Mouse (Mus musculus) hindbrain, embryonic 11.5 days (tissue): ENCODE measurements around the gene Etnk1. TPM values are rescaled to one million over a fixed set of nuclear protein-coding genes. Genes with fewer than 3 reads are reported as not detected.

Experiments
- ATAC-seq: fragments of 200-750 bp; cut with Nextera tagmentation; 2 replicates; pipeline ENCODE4 v1.8.0; 2017; ENCODE audit warnings: mild to moderate bottlenecking, moderate TSS enrichment, moderate library complexity; ENCODE audit not compliant: low FRiP score
- DNase-seq: peaks from one replicate; pipeline ENCODE4 v3.0.0-alpha.2; 2015; ENCODE audit warnings: low spot score
- H3K27ac ChIP-seq: fragments of 300-500 bp; sonication (generic); 2 replicates; pipeline ENCODE4 v1.5.1; 2014; ENCODE audit warnings: mild to moderate bottlenecking, low read depth, low read length
- H3K27me3 ChIP-seq: fragments of 300-500 bp; sonication (generic); 2 replicates; pipeline ENCODE4 v1.6.1; 2014; ENCODE audit warnings: mild to moderate bottlenecking, low read length, moderate library complexity, mixed read lengths; ENCODE audit not compliant: control insufficient read depth, insufficient read depth
- H3K36me3 ChIP-seq: fragments of 300-500 bp; sonication (generic); 2 replicates; pipeline ENCODE4 v1.6.1; 2014; ENCODE audit warnings: mild to moderate bottlenecking, low read length, moderate library complexity, mixed read lengths; ENCODE audit not compliant: control insufficient read depth, insufficient read depth
- H3K4me1 ChIP-seq: fragments of 300-500 bp; sonication (generic); replicated peaks from 2 replicates; pipeline ENCODE4 v1.6.1; 2014; ENCODE audit warnings: low read length, mixed read lengths; ENCODE audit not compliant: control insufficient read depth, insufficient read depth
- H3K4me2 ChIP-seq: fragments of 300-500 bp; sonication (generic); replicated peaks from 2 replicates; pipeline ENCODE4 v1.6.1; 2014; ENCODE audit warnings: mild to moderate bottlenecking, low read depth, low read length
- H3K4me3 ChIP-seq: fragments of 300-500 bp; sonication (generic); 2 replicates; pipeline ENCODE4 v1.5.1; 2014; ENCODE audit warnings: low read depth, low read length
- H3K9ac ChIP-seq: fragments of 300-500 bp; sonication (generic); 2 replicates; pipeline ENCODE4 v1.6.1; 2014; ENCODE audit warnings: low read depth, low read length
- H3K9me3 ChIP-seq: fragments of 300-500 bp; sonication (generic); 2 replicates; pipeline ENCODE4 v1.6.1; 2016; ENCODE audit warnings: low read length; ENCODE audit not compliant: control insufficient read depth
- WGBS: fragments of 180-500 bp; shearing (Covaris S2); extraction: QIAGEN DNeasy Blood & Tissue Kit; methylation state at CpG from one replicate; pipeline ENCODE4 v1.1.7; 2014; 5-methylcytosine and 5-hydroxymethylcytosine counted together
- polyA plus RNA-seq: library from polyadenylated mRNA; unstranded; fragments of >200 nt; fragmentation: Nextera tagmentation; extraction: Ambion mirVana; gene quantifications from 2 replicates; pipeline ENCODE4 v1.2.1, GENCODE M21; 2014

The Etnk1 gene
- polyA plus RNA-seq, 1 experiment from 2014 or later: 35.5 TPM

DNA sequence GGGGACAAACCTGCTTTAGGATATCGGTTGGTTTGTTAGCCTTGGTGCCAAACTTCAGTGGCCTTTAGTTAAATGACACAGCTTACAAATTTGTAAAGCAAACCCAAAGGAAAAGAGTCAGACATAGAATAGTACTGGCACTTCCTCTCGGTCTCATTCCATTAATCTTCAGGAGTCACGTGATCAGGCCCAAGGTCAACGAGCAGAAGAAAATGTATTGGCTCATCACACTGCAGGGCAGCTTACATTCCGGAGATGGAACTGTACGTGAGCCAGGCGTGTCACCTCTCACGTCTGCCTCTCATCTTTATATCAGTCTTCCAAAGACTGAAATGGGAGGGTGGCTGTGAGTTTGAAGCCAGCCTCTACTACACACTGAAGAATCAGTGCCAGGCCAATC, 62.9 kb downstream of the Etnk1 start:
- Histone ChIP-seq H3K4me2 (no peak overlapping the region), H3K36me3 (no peaks in the 10 kb centered on the region), H3K9me3 (no peaks in the 10 kb centered on the region), H3K9ac (no peak overlapping the region), H3K4me3 (no peak overlapping the region), H3K4me1 (no peaks in the 10 kb centered on the region), H3K27me3 (no peaks in the 10 kb centered on the region), H3K27ac (no peak overlapping the region)
- DNase-seq (no peak), ATAC-seq (no peak)
- WGBS: 89% methylated on average over 8 of the region's 8 CpGs

- no peak overlapping the region for H3K4me2 ChIP-seq
- ATAC-seq (no peak), DNase-seq (no peak)
- H3K36me3 ChIP-seq: no peaks in the 10 kb centered on the region
- H3K9me3 ChIP-seq: no peaks in the 10 kb centered on the region
- H3K4me3 ChIP-seq: no peak overlapping the region
- H3K27me3 ChIP-seq: no peaks in the 10 kb centered on the region
- no peak overlapping the region for H3K27ac ChIP-seq
- WGBS: 72% methylated on average over 2 of the region's 2 CpGs
- no peak overlapping the region for H3K9ac ChIP-seq
- H3K4me1 ChIP-seq: no peaks in the 10 kb centered on the region
Measured at GRCm38 (mm10) chr6:143230888-143231287, 63.9 kb downstream of the Etnk1 start.

DNA sequence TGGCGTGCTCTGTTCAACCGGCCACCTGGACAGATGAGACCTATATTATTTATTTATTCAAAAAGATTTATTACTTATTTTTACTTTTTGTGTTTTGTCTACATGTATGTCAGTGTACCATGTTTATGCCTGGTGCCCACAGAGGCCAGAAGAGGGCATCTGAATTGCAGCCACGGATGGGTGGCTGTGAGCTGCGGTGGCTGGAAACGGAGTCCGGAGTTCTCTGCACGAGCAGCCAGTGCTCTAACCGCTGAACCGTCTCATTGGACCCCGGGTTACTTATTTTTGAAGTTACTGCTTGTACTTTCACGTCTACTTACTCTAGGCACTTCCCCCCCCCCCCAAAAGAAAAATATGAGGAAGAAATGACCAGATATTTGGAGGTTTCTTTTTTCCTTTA, 65.7 kb downstream of the Etnk1 start:
- Histone ChIP-seq H3K4me1 (no peaks in the 10 kb centered on the region), H3K9ac (no peak overlapping the region), H3K27me3 (no peaks in the 10 kb centered on the region), H3K4me2 (no peak overlapping the region), H3K4me3 (no peak overlapping the region), H3K36me3 (no peaks in the 10 kb centered on the region), H3K27ac (no peak overlapping the region), H3K9me3 (no peaks in the 10 kb centered on the region)
- 86% methylated on average over 11 of the region's 11 CpGs for WGBS
- no peak for ATAC-seq
- no peak for DNase-seq

- Histone ChIP-seq H3K4me3 (no peak overlapping the region), H3K36me3 (no peaks in the 10 kb centered on the region), H3K9me3 (no peaks in the 10 kb centered on the region), H3K4me2 (no peak overlapping the region), H3K27me3 (no peaks in the 10 kb centered on the region), H3K4me1 (no peaks in the 10 kb centered on the region), H3K9ac (no peak overlapping the region), H3K27ac (no peak overlapping the region)
- ATAC-seq (no peak), DNase-seq (no peak)
- 82% methylated on average over 8 of the region's 8 CpGs for WGBS
Measured at GRCm38 (mm10) chr6:143234868-143235267, 67.8 kb downstream of the Etnk1 start.

DNA sequence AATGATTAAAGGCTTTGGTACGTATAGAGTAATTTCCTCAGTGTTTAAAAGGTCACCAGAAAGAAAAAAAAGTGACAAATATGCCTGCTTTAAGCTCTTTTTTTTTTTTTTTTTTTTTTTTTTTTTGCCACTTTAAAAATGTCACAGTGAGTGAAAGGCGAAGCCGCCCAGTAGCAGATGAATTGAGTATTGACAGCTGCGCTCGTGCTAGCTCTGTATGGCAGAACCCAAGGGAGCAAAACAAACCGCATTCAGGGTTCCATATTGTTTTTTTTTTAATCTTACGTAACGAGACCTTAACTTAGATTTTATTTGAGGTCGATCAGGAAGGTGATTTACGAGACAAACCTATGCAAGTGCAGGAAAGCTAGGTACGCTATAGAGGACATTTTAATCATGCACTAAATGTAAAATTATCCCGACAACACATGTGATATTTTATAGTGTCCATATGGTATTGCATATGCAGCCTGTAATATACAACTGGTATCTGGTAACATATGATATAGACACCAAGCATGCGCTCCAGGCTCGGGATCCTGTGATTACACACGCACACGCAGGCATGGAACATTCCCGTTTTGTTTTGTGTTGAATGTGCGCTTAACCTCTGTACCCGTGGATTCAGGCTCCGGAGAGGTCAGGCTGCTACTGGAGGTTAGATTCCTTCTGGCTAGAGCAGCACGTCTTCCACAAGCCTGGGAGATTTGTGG, 72.5 kb downstream of the Etnk1 start:
- no peak for DNase-seq
- 79% methylated on average over 21 of the region's 21 CpGs for WGBS
- H3K4me3 ChIP-seq: no peak overlapping the region
- no peaks in the 10 kb centered on the region for H3K36me3 ChIP-seq
- no peak for ATAC-seq
- no peaks in the 10 kb centered on the region for H3K4me1 ChIP-seq
- H3K27ac ChIP-seq: no peak overlapping the region
- no peaks in the 10 kb centered on the region for H3K27me3 ChIP-seq
- H3K4me2 ChIP-seq: no peak overlapping the region
- H3K9ac ChIP-seq: no peak overlapping the region
- H3K9me3 ChIP-seq: no peaks in the 10 kb centered on the region

DNA sequence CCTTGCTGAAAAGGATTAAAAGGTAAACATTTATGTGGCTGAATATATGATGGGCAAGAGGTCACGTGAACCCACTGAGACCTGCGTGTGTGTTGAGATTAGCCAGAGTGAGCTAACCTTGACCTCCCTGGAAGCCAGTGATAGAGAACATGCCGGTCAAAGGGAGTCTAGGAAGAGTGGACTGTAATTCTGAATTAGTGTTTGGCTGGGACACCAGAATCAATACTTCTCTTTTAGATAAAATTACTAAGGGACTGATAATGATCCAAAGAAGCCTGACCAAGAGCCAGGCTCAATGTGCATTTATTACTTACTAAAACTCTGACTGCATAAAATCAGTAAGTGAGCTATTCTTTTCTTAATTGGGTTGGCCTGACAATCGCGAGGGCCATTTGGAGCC, 76.2 kb downstream of the Etnk1 start:
- ATAC-seq (no peak), DNase-seq (no peak)
- H3K27ac ChIP-seq: no peak overlapping the region
- no peaks in the 10 kb centered on the region for H3K27me3 ChIP-seq
- H3K4me2 ChIP-seq: no peak overlapping the region
- H3K4me1 ChIP-seq: no peaks in the 10 kb centered on the region
- WGBS: 90% methylated on average over 5 of the region's 5 CpGs
- H3K4me3 ChIP-seq: no peak overlapping the region
- no peaks in the 10 kb centered on the region for H3K9me3 ChIP-seq
- H3K9ac ChIP-seq: no peak overlapping the region
- H3K36me3 ChIP-seq: no peaks in the 10 kb centered on the region

GRCm38 (mm10) chr6:143257921-143258320, 90.9 kb downstream of the Etnk1 start:
- Histone ChIP-seq H3K4me2 (no peak overlapping the region), H3K9me3 (no peaks in the 10 kb centered on the region), H3K36me3 (no peaks in the 10 kb centered on the region), H3K4me1 (peaks cover 2% of the 10 kb centered on the region; the same call in 1 of the 2 replicates), H3K9ac (no peak overlapping the region), H3K4me3 (no peak overlapping the region), H3K27me3 (no peaks in the 10 kb centered on the region), H3K27ac (no peak overlapping the region)
- ATAC-seq: no peak
- WGBS: 80% methylated on average over 4 of the region's 4 CpGs
- DNase-seq: no peak

DNA sequence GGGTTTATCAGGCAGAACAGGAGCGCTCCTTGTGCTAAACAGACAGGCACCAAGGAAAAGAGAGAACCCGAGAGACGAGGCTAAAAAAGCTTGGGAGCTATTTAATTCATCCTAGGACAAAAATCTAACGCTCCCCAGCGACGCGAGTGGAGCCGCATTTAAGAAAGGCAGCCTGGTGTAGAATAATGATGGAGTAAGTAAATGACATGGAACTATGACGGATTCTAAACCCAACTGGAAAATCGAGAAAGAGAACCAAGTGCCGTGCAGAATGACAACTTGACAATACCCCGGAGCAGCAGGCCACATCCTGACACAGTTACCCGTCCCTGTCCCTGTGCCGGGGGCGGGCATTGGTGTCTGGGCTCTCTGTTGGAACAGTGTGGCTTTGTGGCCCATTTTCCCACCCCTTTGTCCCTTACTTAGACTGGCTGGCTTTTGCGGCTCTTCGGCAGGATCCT, 92.2 kb downstream of the Etnk1 start:
- H3K4me3 ChIP-seq: no peak overlapping the region
- peak overlapping the region; percentile 15 for H3K4me2 ChIP-seq
- 34% methylated on average over 17 of the region's 17 CpGs for WGBS
- H3K9me3 ChIP-seq: no peaks in the 10 kb centered on the region
- peaks cover 2% of the 10 kb centered on the region; the same call in 1 of the 2 replicates for H3K4me1 ChIP-seq
- no peak overlapping the region for H3K9ac ChIP-seq
- H3K27ac ChIP-seq: peak overlapping the region; percentile 3; the same call in 1 of the 2 replicates
- DNase-seq (peak; percentile 64), ATAC-seq (peak; percentile 89)
- H3K36me3 ChIP-seq: no peaks in the 10 kb centered on the region
- H3K27me3 ChIP-seq: no peaks in the 10 kb centered on the region

- Histone ChIP-seq H3K27ac (no peak overlapping the region), H3K4me2 (peak overlapping the region; percentile 15), H3K36me3 (no peaks in the 10 kb centered on the region), H3K27me3 (no peaks in the 10 kb centered on the region), H3K9ac (no peak overlapping the region), H3K4me1 (peaks cover 2% of the 10 kb centered on the region; the same call in 1 of the 2 replicates), H3K4me3 (no peak overlapping the region), H3K9me3 (no peaks in the 10 kb centered on the region)
- ATAC-seq (peak; percentile 61), DNase-seq (peak; percentile 57)
- 49% methylated on average over 18 of the region's 18 CpGs for WGBS
Measured at GRCm38 (mm10) chr6:143259870-143260559, 93.0 kb downstream of the Etnk1 start.
